Mouse (Mus musculus): ENCODE measurements around the gene Mkrn2.

DNA sequence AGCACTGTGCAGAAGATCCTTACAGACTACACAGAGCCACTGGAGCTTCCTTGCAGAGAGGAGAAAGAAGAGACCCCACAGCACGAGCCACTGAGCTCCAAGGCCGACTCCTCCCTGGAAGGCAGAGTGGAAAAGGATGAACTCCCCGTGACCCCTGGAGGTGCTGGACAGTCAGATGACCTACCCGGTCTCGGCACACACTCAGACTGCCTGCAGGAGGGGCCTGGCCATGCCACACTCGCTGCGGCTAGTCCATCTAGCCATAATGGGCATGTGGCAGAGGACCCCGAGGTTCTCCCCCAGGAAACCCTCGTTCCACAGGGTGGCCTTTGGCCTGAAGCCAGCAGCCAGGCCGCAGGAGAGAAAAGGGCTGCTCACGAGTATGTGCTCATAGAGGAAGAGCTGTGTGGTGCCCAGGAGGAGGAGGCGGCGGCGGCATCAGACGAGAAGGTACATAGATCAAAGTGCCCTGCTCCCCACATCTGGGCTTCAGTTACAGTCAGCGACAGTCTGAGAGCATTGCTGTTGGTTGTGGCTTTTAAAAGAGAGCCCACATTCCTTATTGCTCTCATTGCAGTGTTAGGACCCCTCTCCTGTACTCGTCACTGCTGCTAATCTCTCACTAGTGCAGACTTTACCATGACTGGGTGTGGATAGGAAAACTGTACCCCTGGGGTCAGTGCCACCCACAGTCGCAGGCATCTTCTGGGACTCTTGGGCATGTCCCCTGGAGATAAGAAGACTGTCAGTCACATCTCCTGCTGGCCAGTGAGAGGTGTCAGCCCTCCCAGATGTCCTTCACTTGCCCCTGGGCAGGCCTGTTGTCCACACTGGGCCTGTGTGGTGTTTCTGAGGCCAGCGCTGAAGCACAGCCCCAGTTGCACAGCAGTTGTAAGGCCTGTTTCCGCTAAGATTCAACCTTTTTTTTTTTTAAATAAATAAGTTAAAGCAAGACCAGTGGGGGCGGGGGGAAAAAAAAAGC lies 41.8 kb upstream of the Mkrn2 start:
- TF ChIP-seq POLR2A (IDR thresholded peaks at IDR 0.05; ENCODE audit: extremely low read depth, insufficient read depth, low read length) = no peak
- no peak for TF ChIP-seq CTCF (IDR thresholded peaks at IDR 0.05; ENCODE audit: low read depth, low read length)
